Mouse (Mus musculus): ENCODE measurements around the gene Cep290.

DNA sequence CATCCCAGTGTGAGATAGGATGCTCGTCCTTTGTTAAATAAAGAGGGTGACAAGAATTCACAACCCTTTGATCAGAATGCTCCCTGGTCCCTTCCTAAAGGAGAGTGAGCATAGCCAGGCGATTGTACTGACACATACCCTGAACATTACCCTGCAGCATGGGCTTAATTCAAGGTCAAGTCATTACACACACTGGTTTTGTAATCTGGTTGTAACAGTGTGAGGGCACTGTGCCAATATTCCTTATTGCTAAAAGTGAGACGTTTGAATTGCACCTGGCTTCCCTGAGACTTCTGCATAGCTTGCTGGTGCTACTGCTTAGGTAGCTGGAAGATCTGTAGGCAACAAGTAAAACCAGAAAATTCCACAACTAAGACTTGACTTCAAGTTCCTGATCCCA, 96.8 kb downstream of the Cep290 start:
- no peak for TF ChIP-seq POLR2A (IDR thresholded peaks at IDR 0.05; ENCODE audit: borderline replicate concordance, control insufficient read depth, low read depth, low read length)
- no peak for TF ChIP-seq CTCF (IDR thresholded peaks at IDR 0.05; ENCODE audit: control insufficient read depth, insufficient read depth, low read length)

All from bone marrow, adult 2 months (tissue).